Mouse (Mus musculus): ENCODE measurements around the gene Olfr533. TPM values are rescaled to one million over a fixed set of nuclear protein-coding genes. Genes with fewer than 3 reads are reported as not detected.
"Not testable (repeated sequence)": the region's sequence is repeated elsewhere in the genome, so short reads cannot be mapped to it uniquely, and the experiment has no call there.

Gene Olfr533
- polyA plus RNA-seq, 1 experiment from 2014 or later: not detected

GRCm38 (mm10) chr7:140507346-140508021 lies 44.3 kb downstream of the Olfr533 start, which contains the start of gene Olfr536:
Gene Olfr536, minus strand, starts transcription at chr7:140507396.
- not testable (repeated sequence) for ATAC-seq (ENCODE audit: insufficient number of reproducible peaks, insufficient read depth, low FRiP score, low read depth); H3K9ac ChIP-seq (replicated peaks; ENCODE audit: low read depth, low read length); H3K27me3 ChIP-seq (ENCODE audit: control insufficient read depth, insufficient read depth, low read length); H3K4me2 ChIP-seq (replicated peaks; ENCODE audit: low read depth, low read length); H3K9me3 ChIP-seq (ENCODE audit: control insufficient read depth, low read depth, low read length); H3K4me1 ChIP-seq (ENCODE audit: control insufficient read depth, insufficient read depth, low read length); H3K4me3 ChIP-seq (ENCODE audit: low read depth, low read length); H3K27ac ChIP-seq (ENCODE audit: low read length); H3K36me3 ChIP-seq (ENCODE audit: control insufficient read depth, insufficient read depth, low read length)
- 76% methylated on average over 2 of the region's 2 CpGs for WGBS

Other genes starting within 250 kb of the Olfr533 start
- gene Cd163l1, start 245.1 kb upstream of the Olfr533 start, polyA plus RNA-seq (2014; fragmentation: Nextera tagmentation; extraction: Ambion mirVana): 0.10 TPM in 1 of 2 replicates, not detected in the other
- gene 5830411N06Rik, start 216.1 kb upstream of the Olfr533 start, polyA plus RNA-seq (2014; fragmentation: Nextera tagmentation; extraction: Ambion mirVana): not detected in 2 replicates
- gene Olfr525, start 142.5 kb upstream of the Olfr533 start, polyA plus RNA-seq (2014; fragmentation: Nextera tagmentation; extraction: Ambion mirVana): not detected in 2 replicates
- gene Olfr527, start 129.4 kb upstream of the Olfr533 start, polyA plus RNA-seq (2014; fragmentation: Nextera tagmentation; extraction: Ambion mirVana): not detected in 2 replicates
- not detected in 2 replicates for gene Olfr60, start 101.7 kb upstream of the Olfr533 start, polyA plus RNA-seq (2014; fragmentation: Nextera tagmentation; extraction: Ambion mirVana)
- gene Olfr530, start 87.0 kb upstream of the Olfr533 start, polyA plus RNA-seq (2014; fragmentation: Nextera tagmentation; extraction: Ambion mirVana): not detected in 2 replicates
- gene Olfr531, start 60.5 kb upstream of the Olfr533 start, polyA plus RNA-seq (2014; fragmentation: Nextera tagmentation; extraction: Ambion mirVana): not detected in 2 replicates
- gene Olfr532, start 41.7 kb upstream of the Olfr533 start, polyA plus RNA-seq (2014; fragmentation: Nextera tagmentation; extraction: Ambion mirVana): not detected in 2 replicates
- not detected in 2 replicates for gene Olfr535, start 20.8 kb downstream of the Olfr533 start, polyA plus RNA-seq (2014; fragmentation: Nextera tagmentation; extraction: Ambion mirVana)
- not detected in 2 replicates for gene Olfr536, start 44.0 kb downstream of the Olfr533 start, polyA plus RNA-seq (2014; fragmentation: Nextera tagmentation; extraction: Ambion mirVana)
- not detected in 2 replicates for gene Olfr538, start 104.5 kb downstream of the Olfr533 start, polyA plus RNA-seq (2014; fragmentation: Nextera tagmentation; extraction: Ambion mirVana)
- not detected in 2 replicates for gene Olfr46, start 137.9 kb downstream of the Olfr533 start, polyA plus RNA-seq (2014; fragmentation: Nextera tagmentation; extraction: Ambion mirVana)
- gene Olfr61, start 165.6 kb downstream of the Olfr533 start, polyA plus RNA-seq (2014; fragmentation: Nextera tagmentation; extraction: Ambion mirVana): not detected in 2 replicates
- gene Olfr53, start 183.1 kb downstream of the Olfr533 start, polyA plus RNA-seq (2014; fragmentation: Nextera tagmentation; extraction: Ambion mirVana): not detected in 2 replicates
- gene Olfr539, start 196.6 kb downstream of the Olfr533 start, polyA plus RNA-seq (2014; fragmentation: Nextera tagmentation; extraction: Ambion mirVana): not detected in 2 replicates
- not detected in 2 replicates for gene Olfr45, start 218.6 kb downstream of the Olfr533 start, polyA plus RNA-seq (2014; fragmentation: Nextera tagmentation; extraction: Ambion mirVana)
- not detected in 2 replicates for gene Olfr541, start 233.9 kb downstream of the Olfr533 start, polyA plus RNA-seq (2014; fragmentation: Nextera tagmentation; extraction: Ambion mirVana)

All from stomach, embryonic 14.5 days (tissue).